ENCODE assay signal across 8 mouse cellular contexts in the genomic region with DNA sequence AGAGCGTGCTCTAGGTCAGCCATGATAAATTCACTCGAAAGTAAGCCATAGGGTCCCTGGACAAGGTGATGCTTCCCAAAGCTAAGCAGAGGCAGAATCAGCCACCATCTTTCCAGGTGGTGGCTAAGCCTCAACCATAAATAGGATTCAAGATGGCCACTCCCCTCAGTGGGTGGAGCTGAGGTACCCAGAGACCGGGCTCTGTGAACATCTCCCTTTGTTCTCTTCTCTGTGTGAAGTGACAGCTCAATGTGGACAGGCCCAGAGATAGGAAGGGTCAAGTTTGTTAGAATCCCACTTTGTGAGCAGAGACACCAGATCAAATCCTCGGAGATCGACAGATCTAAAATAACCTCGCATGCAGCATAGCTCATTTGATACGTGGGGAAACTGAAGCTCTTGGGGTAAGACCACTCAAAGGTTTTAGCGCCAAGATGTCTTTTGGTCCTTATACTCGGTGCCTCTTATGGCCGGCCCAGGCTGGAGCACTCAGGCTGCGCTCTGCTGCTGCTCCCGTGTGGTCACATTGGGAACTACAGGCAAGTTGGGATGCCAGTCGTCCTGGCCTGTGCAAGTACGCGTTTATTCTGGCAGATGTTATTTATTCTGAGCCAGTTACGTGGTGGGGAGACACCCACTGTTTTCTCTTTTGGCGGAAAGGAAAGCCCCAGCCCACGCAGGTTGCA. TPM values are rescaled to one million over a fixed set of nuclear protein-coding genes. Genes with fewer than 3 reads are reported as not detected.
DNase-seq lines count a peak whose midpoint lies in the region; ATAC-seq and TF ChIP-seq lines count a peak whose summit lies in the region.

No protein-coding gene starts in this region.

- peaks cover 2% of the 10 kb centered on the region; the same call in 1 of the 2 replicates for H3K4me1 ChIP-seq in cortical plate, adult 2 months (ENCODE audit: control insufficient read depth, insufficient read depth, low read length)
- no peaks in the 10 kb centered on the region for H3K4me1 ChIP-seq in intestine, embryonic 14.5 days (replicated peaks; ENCODE audit: control insufficient read depth, insufficient read depth, low read length)

- TF ChIP-seq CTCF in cortical plate, adult 2 months (IDR thresholded peaks at IDR 0.05; ENCODE audit: extremely low read depth, insufficient read depth, low read length) = peak; percentile 99

- H3K4me2 ChIP-seq in intestine, embryonic 14.5 days (ENCODE audit: low read length) = no peak overlapping the region

- no peak overlapping the region for H3K4me3 ChIP-seq in cortical plate, adult 2 months (ENCODE audit: insufficient read depth, low read length)
- H3K4me3 ChIP-seq in intestine, embryonic 14.5 days (ENCODE audit: low read depth, low read length) = no peak overlapping the region

- WGBS in intestine, embryonic 14.5 days = 5% methylated on average over 18 of the region's 18 CpGs

- no peak overlapping the region for H3K27ac ChIP-seq in cortical plate, adult 2 months (ENCODE audit: insufficient read depth, low read length)
- H3K27ac ChIP-seq in intestine, embryonic 14.5 days (ENCODE audit: low read depth) = no peak overlapping the region

- TF ChIP-seq POLR2A in cortical plate, adult 2 months (IDR thresholded peaks at IDR 0.05; ENCODE audit: extremely low read depth, insufficient read depth, low read length) = no peak

- peak; percentile 85 for ATAC-seq in intestine, embryonic 14.5 days (replicated peaks; ENCODE audit: low FRiP score, low TSS enrichment, low read depth)

- H3K27me3 ChIP-seq in intestine, embryonic 14.5 days (replicated peaks; ENCODE audit: control insufficient read depth, insufficient read depth, low read length) = no peaks in the 10 kb centered on the region

- H3K9me3 ChIP-seq in intestine, embryonic 14.5 days (ENCODE audit: control insufficient read depth, low read length) = no peaks in the 10 kb centered on the region

- no peaks in the 10 kb centered on the region for H3K36me3 ChIP-seq in intestine, embryonic 14.5 days (ENCODE audit: control insufficient read depth, insufficient read depth, low read length)

- intact Hi-C loops in left cerebral cortex, postnatal 10 days (cut with DNase I) = loop anchor here (5.0 kb wide), 1 partner anchor 224 kb away; no protein-coding TSS in a partner anchor

- H3K9ac ChIP-seq in intestine, embryonic 14.5 days (ENCODE audit: low read length) = no peak overlapping the region

- DNase-seq in adipocyte (ENCODE audit: low spot score) = peak; percentile 85
- DNase-seq in gastrocnemius, postnatal 25 days = peak; percentile 71
- peak; percentile 95 for DNase-seq in intestine, embryonic 14.5 days (ENCODE audit: low spot score)
- peak; percentile 80 to 86 for DNase-seq in left cerebral cortex, postnatal 10 days (ENCODE audit: extremely low spot score in 1 of 2, low spot score in 2 of 2)
- peak; percentile 86 for DNase-seq in mesoderm, embryonic 11.5 days (ENCODE audit: low read depth, low spot score)
- peak; percentile 79 for DNase-seq in right cerebral cortex, postnatal 25 days
- peak; percentile 74 to 88 for DNase-seq in urinary bladder, postnatal 4 days (ENCODE audit: low spot score in 2 of 2)

RNA-seq across cellular contexts. Expression of gene Csnk1e, which starts 11.4 kb away (rescaled TPM):
- polyA plus RNA-seq in cortical plate, adult 2 months (2012; rRNA removed) = 185 and 194 TPM in 2 replicates
- 10 to 100 TPM; 43.1 to 43.9 TPM for total RNA-seq in gastrocnemius, postnatal 25 days (2021)
- polyA plus RNA-seq in intestine, embryonic 14.5 days (2014; fragmentation: Nextera tagmentation; extraction: Ambion mirVana) = 64.4 and 78.1 TPM in 2 replicates
- total RNA-seq in left cerebral cortex, postnatal 10 days (2021) = 100 to 1,000 TPM; 181 to 198 TPM

RNA-seq across cellular contexts. Expression of gene Kcnj4, which starts 38.3 kb away (rescaled TPM):
- 115 and 120 TPM in 2 replicates for polyA plus RNA-seq in cortical plate, adult 2 months (2012; rRNA removed)
- total RNA-seq in gastrocnemius, postnatal 25 days (2021) = not detected
- 0.08 TPM in 1 of 2 replicates, not detected in the other for polyA plus RNA-seq in intestine, embryonic 14.5 days (2014; fragmentation: Nextera tagmentation; extraction: Ambion mirVana)
- total RNA-seq in left cerebral cortex, postnatal 10 days (2021) = 100 to 1,000 TPM; 116 to 124 TPM

RNA-seq across cellular contexts. Expression of gene Kdelr3, which starts 49.5 kb away (rescaled TPM):
- 1.3 and 1.4 TPM in 2 replicates for polyA plus RNA-seq in cortical plate, adult 2 months (2012; rRNA removed)
- total RNA-seq in gastrocnemius, postnatal 25 days (2021) = 1 to 10 TPM; 7.3 to 7.7 TPM
- 46.9 and 55.0 TPM in 2 replicates for polyA plus RNA-seq in intestine, embryonic 14.5 days (2014; fragmentation: Nextera tagmentation; extraction: Ambion mirVana)
- 1 to 10 TPM; 1.4 to 1.6 TPM for total RNA-seq in left cerebral cortex, postnatal 10 days (2021)

Comparison
In these comparisons a context has a peak if more than half of its experiments do, and no peak if none do; other contexts are left out.
1. RNA of gene Csnk1e, which starts 11.4 kb away (total RNA-seq): 181 to 198 TPM in left cerebral cortex, postnatal 10 days; 43.1 to 43.9 TPM in gastrocnemius, postnatal 25 days; every median in the first group is over 4 times any median in the second.
2. RNA of gene Kcnj4, which starts 38.3 kb away (total RNA-seq): 116 to 124 TPM in left cerebral cortex, postnatal 10 days; not detected in gastrocnemius, postnatal 25 days; every median in the first group is over 100 times any median in the second.
3. Peak in every context shown above with its lines, with median percentiles within 50 percentile points of each other: DNase-seq.